Mouse (Mus musculus): Measurements from ENCODE around the gene Lats2. TPM values are rescaled to one million over a fixed set of nuclear protein-coding genes. Genes with fewer than 3 reads are reported as not detected.
"Not testable (repeated sequence)": the region's sequence is repeated elsewhere in the genome, so short reads cannot be mapped to it uniquely, and the experiment has no call there.

Lats2 gene
- total RNA-seq, 2 experiments from 2014 or later, result 10.5 to 10.7 TPM

- intact Hi-C loops (cut with DNase I), result no loop called here
- DNase-seq, result no peak
Measured at GRCm38 (mm10) chr14:57657500-57657899, 100.7 kb downstream of the Lats2 start.

GRCm38 (mm10) chr14:57656519-57656918 lies 101.7 kb downstream of the Lats2 start:
- intact Hi-C loops (cut with DNase I), result not testable (repeated sequence)

GRCm38 (mm10) chr14:57649501-57649900 lies 108.7 kb downstream of the Lats2 start:
- no peak for DNase-seq
- intact Hi-C loops (cut with DNase I), result no loop called here

More at GRCm38 (mm10) chr14:57656519-57656918, 101.7 kb downstream of the Lats2 start:
- DNase-seq, result not testable (repeated sequence)

- intact Hi-C loops (cut with DNase I), result no loop called here
Measured at GRCm38 (mm10) chr14:57646155-57646554, 112.0 kb downstream of the Lats2 start.

More at GRCm38 (mm10) chr14:57646155-57646554, 112.0 kb downstream of the Lats2 start:
- DNase-seq, result no peak

Small RNA genes within 50 kb of the gene (microRNA-seq; reads per million reads assigned to microRNA genes)
- 1.5 reads per million for gene Mir3077

Other genes starting within 250 kb of the Lats2 start
- gene Il17d, start 233.6 kb downstream of the Lats2 start, total RNA-seq (2021), result 10 to 100 TPM; 20.6 to 21.6 TPM
- 10 to 100 TPM; 29.4 to 29.6 TPM for gene Eef1akmt1, start 186.8 kb downstream of the Lats2 start, total RNA-seq (2021)
- gene Xpo4, start 93.0 kb downstream of the Lats2 start, total RNA-seq (2021), result 10 to 100 TPM; 18.5 to 20.1 TPM
- 1 to 10 TPM in 1 of 2 experiments, not detected in 1; 1.0 TPM for gene Gm49361, start 12.3 kb downstream of the Lats2 start, total RNA-seq (2021)
- gene Sap18, start 39.8 kb upstream of the Lats2 start, total RNA-seq (2021), result 10 to 100 TPM; 42.5 to 48.3 TPM
- 1 to 10 TPM; 3.0 to 4.5 TPM for gene Ska3, start 67.8 kb upstream of the Lats2 start, total RNA-seq (2021)
- 10 to 100 TPM; 79.2 to 80.6 TPM for gene Mrpl57, start 67.8 kb upstream of the Lats2 start, total RNA-seq (2021)
- gene Zdhhc20, start 131.9 kb upstream of the Lats2 start, total RNA-seq (2021), result 10 to 100 TPM; 29.5 to 31.6 TPM
- gene Micu2, start 240.9 kb upstream of the Lats2 start, total RNA-seq (2021), result 10 to 100 TPM; 58.6 to 61.4 TPM

All from left cerebral cortex, postnatal 4 days (tissue).